Mouse (Mus musculus) urinary bladder, postnatal 14 days (tissue): ENCODE results near the gene B3galnt1.
A peak's percentile ranks its signal among the peaks of the same experiment; 100 is the strongest.

ENCODE experiments used
- DNase-seq: peaks from one replicate; pipeline ENCODE4 v3.0.0; 2021; ENCODE audit warnings: low spot score

The B3galnt1 gene

GRCm38 (mm10) chr3:69563406-69563805 lies 35.4 kb downstream of the B3galnt1 start:
- no peak for DNase-seq

- DNase-seq: no peak
Observed at GRCm38 (mm10) chr3:69561686-69562085, 37.1 kb downstream of the B3galnt1 start.

GRCm38 (mm10) chr3:69559975-69560330 lies 38.8 kb downstream of the B3galnt1 start:
- peak; percentile 11 for DNase-seq

GRCm38 (mm10) chr3:69559316-69559974 lies 39.3 kb downstream of the B3galnt1 start:
- DNase-seq: no peak

- no peak for DNase-seq
Observed at GRCm38 (mm10) chr3:69556092-69556778, 42.5 kb downstream of the B3galnt1 start.

- no peak for DNase-seq
Observed at GRCm38 (mm10) chr3:69555511-69555910, 43.2 kb downstream of the B3galnt1 start.

- DNase-seq: no peak
Observed at GRCm38 (mm10) chr3:69549602-69550001, 49.2 kb downstream of the B3galnt1 start.

GRCm38 (mm10) chr3:69548704-69549455 lies 49.9 kb downstream of the B3galnt1 start:
- no peak for DNase-seq

- no peak for DNase-seq
Observed at GRCm38 (mm10) chr3:69545017-69545416, 53.7 kb downstream of the B3galnt1 start.

GRCm38 (mm10) chr3:69543730-69544129 lies 55.0 kb downstream of the B3galnt1 start:
- DNase-seq: no peak

GRCm38 (mm10) chr3:69542962-69543361 lies 55.8 kb downstream of the B3galnt1 start:
- no peak for DNase-seq

GRCm38 (mm10) chr3:69535941-69536647 lies 62.7 kb downstream of the B3galnt1 start:
- DNase-seq: no peak

- no peak for DNase-seq
Observed at GRCm38 (mm10) chr3:69535486-69535885, 63.3 kb downstream of the B3galnt1 start.

- DNase-seq: no peak
Observed at GRCm38 (mm10) chr3:69532687-69533086, 66.1 kb downstream of the B3galnt1 start.

- DNase-seq: no peak
Observed at GRCm38 (mm10) chr3:69531511-69531910, 67.2 kb downstream of the B3galnt1 start.

GRCm38 (mm10) chr3:69529576-69529975 lies 69.2 kb downstream of the B3galnt1 start:
- DNase-seq: no peak

- DNase-seq: no peak
Observed at GRCm38 (mm10) chr3:69527384-69527783, 71.4 kb downstream of the B3galnt1 start.

GRCm38 (mm10) chr3:69525072-69525529 lies 73.7 kb downstream of the B3galnt1 start:
- no peak for DNase-seq

GRCm38 (mm10) chr3:69524356-69525071 lies 74.2 kb downstream of the B3galnt1 start:
- no peak for DNase-seq
